Mouse (Mus musculus) neural tube, embryonic 10.5 days (tissue): ENCODE data around the gene Speer4d.
"Not testable (repeated sequence)": the region's sequence is repeated elsewhere in the genome, so short reads cannot be mapped to it uniquely, and the experiment has no call there.

Experiments
- DNase-seq: peaks from one replicate; pipeline ENCODE4 v3.0.0-alpha.2; 2017; ENCODE audit warnings: low spot score; ENCODE audit errors: extremely low spot score

Gene Speer4d

GRCm38 (mm10) chr5:15670789-15671188, 51.9 kb downstream of the Speer4d start:
- DNase-seq: not testable (repeated sequence)
